Mouse (Mus musculus): ENCODE results near the gene Ptprm. TPM values are rescaled to one million over a fixed set of nuclear protein-coding genes. Genes with fewer than 3 reads are reported as not detected.

Ptprm gene
- 12.6 and 13.6 TPM in 2 replicates for polyA plus RNA-seq (2016; fragmentation: Nextera tagmentation; extraction: Ambion mirVana)

DNA sequence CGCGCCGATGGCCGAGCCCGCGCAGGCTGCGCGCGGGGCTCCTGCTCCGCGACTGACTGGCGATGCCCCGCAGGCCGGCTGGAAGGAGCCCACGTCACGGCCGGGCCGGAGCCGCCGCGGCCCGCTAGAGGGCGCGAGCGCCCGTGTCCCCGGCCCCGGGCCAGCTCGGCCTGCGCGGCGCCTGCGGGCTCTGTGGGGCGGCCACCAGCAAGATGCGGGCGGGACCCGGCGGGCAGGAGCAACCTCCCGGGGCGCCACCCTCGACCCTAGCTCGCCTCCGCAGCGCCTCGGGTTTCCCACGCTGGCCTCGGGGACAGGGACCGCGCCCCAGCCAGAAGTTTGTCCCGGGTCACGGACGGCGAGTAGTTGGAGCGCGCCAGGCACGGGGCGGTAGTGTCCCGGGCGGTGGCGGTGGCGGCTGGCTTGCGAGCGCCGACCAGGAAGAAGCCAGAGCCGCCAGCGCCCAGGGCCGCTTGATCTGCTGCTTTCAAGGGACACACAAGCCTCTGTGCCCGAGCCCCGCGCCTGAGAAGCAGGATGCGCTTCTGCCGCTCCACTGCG lies at the start of gene Ptprm:
Gene Ptprm (minus strand): TSS at position 7 of the 561 bp plus-strand sequence.
- no peaks in the 10 kb centered on the region for H3K9me3 ChIP-seq
- H3K27ac ChIP-seq: peak within 1 kb of the TSS; percentile 88
- peaks cover 19% of the 10 kb centered on the region; the same call in 1 of the 2 replicates for H3K27me3 ChIP-seq (ENCODE audit: insufficient read depth, poor library complexity, severe bottlenecking)
- peak; percentile 87 for DNase-seq (ENCODE audit: low spot score)
- H3K4me1 ChIP-seq: peaks cover 5% of the 10 kb centered on the region; the same call in 1 of the 2 replicates
- H3K4me3 ChIP-seq: peak within 1 kb of the TSS; percentile 76
- no peaks in the 10 kb centered on the region for H3K36me3 ChIP-seq
- under 1% methylated on average over 72 of the region's 73 CpGs for WGBS

DNA sequence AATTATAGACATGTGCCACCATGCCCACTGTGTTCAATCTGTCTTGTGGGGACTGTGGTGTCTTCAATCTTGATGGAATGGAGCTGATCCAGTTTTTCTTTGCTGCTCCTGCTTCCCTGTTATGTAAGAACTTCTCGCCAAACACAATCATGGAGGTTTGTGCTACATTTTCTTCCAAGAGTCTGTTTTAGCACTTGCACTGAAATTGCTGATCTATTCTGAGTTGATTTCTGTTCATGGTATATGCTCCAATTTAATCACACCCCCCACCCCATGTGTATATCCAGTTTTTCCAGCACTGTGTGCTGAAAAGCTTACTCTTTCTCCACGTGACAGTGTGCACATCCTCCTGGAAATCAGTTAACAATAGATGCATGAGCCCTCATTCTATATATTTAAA lies 41.9 kb upstream of the Ptprm start:
- H3K9me3 ChIP-seq: no peaks in the 10 kb centered on the region
- H3K36me3 ChIP-seq: no peaks in the 10 kb centered on the region
- H3K4me3 ChIP-seq: no peak overlapping the region
- no peaks in the 10 kb centered on the region for H3K4me1 ChIP-seq
- H3K27ac ChIP-seq: no peak overlapping the region
- 85% methylated on average over 2 of the region's 2 CpGs for WGBS
- no peaks in the 10 kb centered on the region for H3K27me3 ChIP-seq (ENCODE audit: insufficient read depth, poor library complexity, severe bottlenecking)
- DNase-seq (ENCODE audit: low spot score): no peak

DNA sequence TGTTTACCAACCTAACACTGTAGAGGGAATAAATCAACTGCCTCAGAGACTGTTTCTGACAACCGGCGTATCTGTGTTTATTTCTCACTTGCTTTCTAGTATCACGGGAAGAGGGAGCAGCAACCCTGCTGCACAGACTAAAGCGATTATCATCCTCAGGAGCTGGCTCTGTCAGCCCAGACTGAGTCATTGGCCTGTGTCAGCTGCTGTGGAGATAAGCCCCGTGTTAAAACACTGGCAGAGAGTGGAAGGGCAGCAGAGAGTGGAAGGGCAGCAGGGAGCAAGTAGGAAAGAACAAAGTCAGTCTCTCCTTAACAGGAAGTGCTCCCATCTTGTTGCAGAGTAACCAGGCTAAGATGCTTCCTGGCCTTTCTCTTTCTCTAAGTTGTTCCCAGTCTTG lies 36.6 kb upstream of the Ptprm start:
- Histone ChIP-seq H3K4me1 (peaks cover 8% of the 10 kb centered on the region), H3K4me3 (no peak overlapping the region), H3K9me3 (no peaks in the 10 kb centered on the region), H3K27ac (peak overlapping the region; percentile 49), H3K36me3 (no peaks in the 10 kb centered on the region), H3K27me3 (ENCODE audit: insufficient read depth, poor library complexity, severe bottlenecking) (no peaks in the 10 kb centered on the region)
- peak; percentile 79 for DNase-seq (ENCODE audit: low spot score)
- 25% methylated on average over 5 of the region's 5 CpGs for WGBS

DNA sequence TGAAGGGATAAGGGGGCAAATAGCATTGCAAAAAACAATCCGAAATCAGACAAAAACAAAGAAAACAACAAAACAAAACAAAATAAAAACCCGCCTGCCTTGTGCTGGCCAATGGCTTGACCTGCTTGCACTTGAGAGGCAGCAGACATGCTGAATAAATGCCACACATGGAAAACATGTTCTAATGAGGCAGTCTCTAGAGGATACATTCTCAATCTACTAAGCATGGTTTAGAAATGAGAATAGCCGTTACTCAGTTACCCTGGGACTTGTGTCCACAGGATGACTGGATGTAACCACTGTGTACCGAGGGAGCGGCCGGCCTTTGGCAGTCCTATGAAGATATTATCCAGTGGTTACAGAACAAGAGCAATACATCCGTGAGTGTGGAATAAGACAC lies 33.9 kb upstream of the Ptprm start:
- Histone ChIP-seq H3K4me3 (no peak overlapping the region), H3K4me1 (peaks cover 8% of the 10 kb centered on the region), H3K27me3 (ENCODE audit: insufficient read depth, poor library complexity, severe bottlenecking) (no peaks in the 10 kb centered on the region), H3K27ac (no peak overlapping the region), H3K9me3 (no peaks in the 10 kb centered on the region), H3K36me3 (no peaks in the 10 kb centered on the region)
- 78% methylated on average over 7 of the region's 7 CpGs for WGBS
- no peak for DNase-seq (ENCODE audit: low spot score)

DNA sequence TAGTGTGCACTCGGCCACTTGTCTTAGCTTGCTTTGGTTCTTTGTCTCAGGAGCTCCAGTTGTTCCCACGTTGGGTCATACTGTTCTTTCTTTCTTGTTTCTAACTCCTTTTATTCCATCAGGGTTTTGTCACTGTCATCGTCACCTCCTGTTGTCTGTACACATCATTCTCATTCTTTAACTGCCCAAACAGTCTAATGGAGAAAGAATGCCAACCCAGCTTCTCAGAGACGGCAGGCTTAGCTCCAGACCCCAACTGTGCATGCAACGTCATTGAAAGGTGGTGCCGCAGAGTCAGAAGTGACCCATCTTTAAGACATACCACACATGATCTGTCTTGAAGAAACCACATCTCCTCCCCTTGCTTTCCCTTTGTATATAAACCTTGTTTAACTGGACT lies 31.0 kb upstream of the Ptprm start:
- Histone ChIP-seq H3K36me3 (no peaks in the 10 kb centered on the region), H3K4me3 (no peak overlapping the region)
- WGBS: 57% methylated on average over 6 of the region's 6 CpGs

DNA sequence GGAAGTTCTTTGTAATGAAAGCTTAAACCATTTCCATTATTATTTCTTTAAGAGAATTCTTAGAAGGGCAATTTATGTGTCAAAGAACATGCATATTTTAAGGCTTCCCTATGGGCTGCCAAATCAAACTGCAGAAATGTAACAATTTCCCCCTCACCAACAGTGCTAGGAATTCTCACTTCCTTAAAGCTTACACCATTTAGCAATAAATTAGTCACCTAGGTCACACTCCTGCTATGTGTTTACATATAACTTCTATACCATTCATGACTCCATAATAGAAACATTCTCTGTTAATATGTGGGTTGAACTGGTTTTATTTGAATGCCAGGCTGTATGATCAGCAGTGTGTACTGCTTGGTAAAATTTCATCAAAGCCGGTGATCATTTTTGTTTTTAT lies 29.4 kb upstream of the Ptprm start:
- no peaks in the 10 kb centered on the region for H3K36me3 ChIP-seq
- H3K4me1 ChIP-seq: peaks cover 4% of the 10 kb centered on the region; the same call in 1 of the 2 replicates
- H3K27me3 ChIP-seq (ENCODE audit: insufficient read depth, poor library complexity, severe bottlenecking): no peaks in the 10 kb centered on the region
- 78% methylated on average over 1 of the region's 1 CpGs for WGBS
- no peak for DNase-seq (ENCODE audit: low spot score)
- no peak overlapping the region for H3K4me3 ChIP-seq
- H3K9me3 ChIP-seq: no peaks in the 10 kb centered on the region
- H3K27ac ChIP-seq: no peak overlapping the region

More for the DNA sequence above, 31.0 kb upstream of the Ptprm start:
- Histone ChIP-seq H3K27ac (no peak overlapping the region), H3K4me1 (peaks cover 4% of the 10 kb centered on the region; the same call in 1 of the 2 replicates), H3K27me3 (ENCODE audit: insufficient read depth, poor library complexity, severe bottlenecking) (no peaks in the 10 kb centered on the region), H3K9me3 (no peaks in the 10 kb centered on the region)
- DNase-seq (ENCODE audit: low spot score): no peak

DNA sequence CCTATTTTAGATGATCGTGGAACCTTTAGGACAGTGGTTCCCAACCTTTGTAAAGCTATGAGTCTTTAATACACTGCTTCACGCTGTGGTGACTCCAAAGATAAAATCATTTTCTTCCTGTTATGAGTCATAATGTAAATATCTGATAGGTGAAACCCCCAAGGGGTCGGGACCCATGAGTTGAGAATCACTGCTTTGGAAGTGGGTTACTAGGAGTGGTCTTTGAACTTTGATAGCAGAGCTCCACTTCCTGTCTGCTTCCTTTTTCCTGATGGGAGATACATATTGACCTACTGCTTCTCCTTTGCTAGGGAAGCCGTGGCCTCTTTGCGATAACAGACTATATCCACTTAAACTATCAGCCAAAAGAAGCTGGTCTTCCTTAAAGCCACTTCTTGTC lies 27.4 kb upstream of the Ptprm start:
- 61% methylated on average over 5 of the region's 5 CpGs for WGBS
- Histone ChIP-seq H3K4me3 (no peak overlapping the region), H3K4me1 (peaks cover 4% of the 10 kb centered on the region; the same call in 1 of the 2 replicates), H3K9me3 (no peaks in the 10 kb centered on the region), H3K36me3 (no peaks in the 10 kb centered on the region), H3K27me3 (ENCODE audit: insufficient read depth, poor library complexity, severe bottlenecking) (no peaks in the 10 kb centered on the region), H3K27ac (no peak overlapping the region)
- DNase-seq (ENCODE audit: low spot score): no peak

DNA sequence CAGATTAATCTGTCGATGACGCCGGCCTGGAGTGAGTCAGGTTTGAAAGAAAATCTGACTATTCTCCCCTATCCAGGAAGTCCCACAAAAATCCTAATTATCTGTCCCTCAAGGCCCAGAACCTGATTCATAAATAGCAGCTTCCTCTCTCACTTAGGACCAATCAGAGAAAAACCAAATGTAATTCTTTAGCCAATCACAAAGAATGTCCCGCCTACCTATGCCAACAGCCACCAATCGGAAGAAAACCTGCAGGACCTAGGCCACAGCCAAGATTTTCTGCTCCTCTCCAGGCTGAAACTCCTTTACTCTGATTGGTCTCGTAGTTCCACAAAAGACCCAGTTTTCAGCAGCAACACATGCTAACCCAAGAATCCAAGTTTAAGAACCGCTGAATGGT lies 13.6 kb upstream of the Ptprm start:
- Histone ChIP-seq H3K4me1 (no peaks in the 10 kb centered on the region), H3K27ac (no peak overlapping the region), H3K4me3 (no peak overlapping the region), H3K27me3 (ENCODE audit: insufficient read depth, poor library complexity, severe bottlenecking) (no peaks in the 10 kb centered on the region), H3K9me3 (no peaks in the 10 kb centered on the region), H3K36me3 (no peaks in the 10 kb centered on the region)
- WGBS: 87% methylated on average over 7 of the region's 7 CpGs
- DNase-seq (ENCODE audit: low spot score): no peak

DNA sequence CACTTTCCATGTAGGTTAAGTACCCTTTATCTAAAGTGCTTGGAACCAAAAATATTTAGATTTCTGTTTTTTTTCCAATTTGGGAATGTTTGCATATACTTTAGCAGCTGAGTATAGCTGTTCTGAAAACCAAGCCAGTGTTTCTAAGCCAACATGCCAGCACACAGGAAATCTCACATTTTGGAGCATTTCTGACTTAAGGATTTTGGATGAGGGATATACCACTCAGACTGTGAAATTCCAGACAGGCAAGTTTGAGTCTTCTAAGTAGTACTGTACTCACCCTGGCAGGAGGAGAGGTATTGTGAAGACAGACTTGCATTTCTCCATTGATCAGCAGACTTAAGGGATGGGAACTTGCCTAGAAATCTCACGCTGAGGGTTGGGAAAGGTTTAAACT lies 10.2 kb upstream of the Ptprm start:
- Histone ChIP-seq H3K4me3 (no peak overlapping the region), H3K27ac (no peak overlapping the region), H3K9me3 (no peaks in the 10 kb centered on the region), H3K4me1 (no peaks in the 10 kb centered on the region), H3K36me3 (no peaks in the 10 kb centered on the region), H3K27me3 (ENCODE audit: insufficient read depth, poor library complexity, severe bottlenecking) (0 out of 2 replicates have a peak, but pooled peaks cover 3% of the 10 kb centered on the region)
- 76% methylated on average over 1 of the region's 1 CpGs for WGBS
- DNase-seq (ENCODE audit: low spot score): no peak

DNA sequence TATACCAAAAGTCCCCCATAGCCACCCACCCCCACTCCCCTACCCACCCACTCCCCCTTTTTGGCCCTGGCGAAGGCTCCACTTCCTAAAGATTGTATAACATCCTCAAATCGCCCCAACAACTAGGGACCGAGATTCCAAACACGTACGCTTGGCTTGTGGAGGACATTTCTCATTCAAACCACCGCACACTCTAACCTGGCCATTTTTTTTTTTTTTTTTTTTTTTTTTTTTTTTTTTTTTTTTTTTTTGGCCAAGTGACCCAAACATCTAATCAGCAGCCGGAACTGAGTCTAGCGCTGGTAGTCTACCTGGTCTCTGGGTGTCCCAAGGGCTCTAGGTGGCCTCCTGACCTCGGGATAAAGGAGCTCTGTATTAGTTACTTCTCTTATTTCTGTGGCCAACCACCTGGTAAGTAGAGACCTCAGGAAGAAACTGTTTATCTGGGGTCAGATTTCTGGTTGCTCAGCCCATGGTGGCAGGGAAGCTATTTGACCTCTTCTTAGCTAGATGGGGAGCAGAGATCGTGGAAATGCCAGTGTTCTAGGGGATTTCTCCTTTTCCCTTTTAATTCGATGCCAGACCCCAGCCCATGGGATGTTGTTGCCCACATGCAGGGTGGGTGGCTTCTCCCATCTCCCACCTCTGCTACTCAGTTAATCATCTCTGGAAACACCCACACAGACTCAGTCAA lies 9.3 kb upstream of the Ptprm start:
- Histone ChIP-seq H3K27me3 (ENCODE audit: insufficient read depth, poor library complexity, severe bottlenecking) (0 out of 2 replicates have a peak, but pooled peaks cover 3% of the 10 kb centered on the region), H3K27ac (no peak overlapping the region), H3K4me3 (no peak overlapping the region), H3K4me1 (no peaks in the 10 kb centered on the region), H3K9me3 (no peaks in the 10 kb centered on the region), H3K36me3 (no peaks in the 10 kb centered on the region)
- DNase-seq (ENCODE audit: low spot score): no peak
- 78% methylated on average over 11 of the region's 11 CpGs for WGBS

DNA sequence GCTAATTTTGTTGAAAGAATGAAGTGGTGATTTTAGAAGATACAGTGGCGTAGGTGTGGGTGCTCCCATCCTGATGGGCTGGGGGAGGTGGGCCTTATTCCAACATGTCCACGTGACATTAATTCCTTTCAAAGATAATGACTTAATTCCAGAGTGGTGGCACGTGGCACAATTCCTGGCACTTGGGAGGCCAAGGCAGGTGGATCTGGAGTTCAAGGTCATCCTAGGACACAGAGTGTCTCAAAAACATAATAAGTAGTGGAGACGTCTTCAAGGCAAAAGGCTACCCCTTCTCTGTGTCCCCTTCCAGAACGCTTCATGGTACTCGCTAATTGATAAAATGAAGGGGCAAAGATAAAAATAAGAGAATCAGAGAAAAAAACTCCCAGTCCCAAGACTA lies 7.9 kb upstream of the Ptprm start:
- Histone ChIP-seq H3K9me3 (no peaks in the 10 kb centered on the region), H3K27ac (no peak overlapping the region), H3K4me1 (no peaks in the 10 kb centered on the region), H3K36me3 (no peaks in the 10 kb centered on the region), H3K27me3 (ENCODE audit: insufficient read depth, poor library complexity, severe bottlenecking) (0 out of 2 replicates have a peak, but pooled peaks cover 3% of the 10 kb centered on the region), H3K4me3 (no peak overlapping the region)
- WGBS: 85% methylated on average over 6 of the region's 6 CpGs
- DNase-seq (ENCODE audit: low spot score): no peak

DNA sequence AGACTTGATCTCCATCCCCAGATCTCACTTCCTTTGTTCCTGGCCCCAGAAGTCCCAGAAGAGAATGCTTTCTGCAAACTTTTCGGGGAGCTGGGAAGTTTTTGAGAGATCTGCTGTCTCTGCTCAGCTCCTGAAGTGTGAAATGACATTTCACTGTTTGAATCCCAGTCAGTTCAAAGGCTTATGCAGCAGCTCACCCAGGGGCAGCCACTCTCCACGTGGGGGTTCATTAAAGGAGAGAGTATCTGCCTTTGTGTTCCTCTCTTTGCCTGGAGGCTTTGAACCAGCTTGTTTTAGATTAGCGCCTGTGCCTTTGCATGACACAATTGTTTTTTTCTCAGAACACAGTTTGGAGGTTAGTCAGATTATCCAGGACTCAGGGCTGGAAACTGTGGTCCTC lies 6.3 kb upstream of the Ptprm start:
- Histone ChIP-seq H3K27me3 (ENCODE audit: insufficient read depth, poor library complexity, severe bottlenecking) (peaks cover 11% of the 10 kb centered on the region; the same call in 1 of the 2 replicates), H3K4me3 (no peak overlapping the region), H3K4me1 (no peaks in the 10 kb centered on the region), H3K9me3 (no peaks in the 10 kb centered on the region), H3K36me3 (no peaks in the 10 kb centered on the region), H3K27ac (no peak overlapping the region)
- WGBS: 10% methylated on average over 3 of the region's 3 CpGs
- DNase-seq (ENCODE audit: low spot score): no peak

DNA sequence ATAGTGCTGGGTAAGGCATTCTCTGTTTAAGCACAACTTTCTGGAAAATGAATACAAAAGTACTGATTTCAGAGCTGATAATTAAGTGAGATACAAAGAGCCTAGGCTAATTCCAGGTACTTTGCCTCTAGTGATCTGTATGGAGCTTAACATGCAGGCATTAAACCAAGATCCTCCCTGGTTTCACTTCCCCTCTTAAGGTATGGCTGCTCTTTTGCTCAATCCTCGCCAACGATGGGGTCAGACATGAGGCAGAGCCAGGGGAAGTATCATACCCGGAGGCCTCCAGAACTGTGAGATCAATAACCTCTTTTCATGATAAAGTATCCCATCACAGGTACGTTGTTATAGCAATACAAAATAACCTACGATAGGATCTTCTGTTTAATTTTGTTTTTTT lies 5.3 kb upstream of the Ptprm start:
- 88% methylated on average over 5 of the region's 5 CpGs for WGBS
- no peak for DNase-seq (ENCODE audit: low spot score)

More for the DNA sequence above, 5.3 kb upstream of the Ptprm start:
- H3K27me3 ChIP-seq (ENCODE audit: insufficient read depth, poor library complexity, severe bottlenecking): peaks cover 14% of the 10 kb centered on the region; the same call in 1 of the 2 replicates
- no peak overlapping the region for H3K27ac ChIP-seq
- H3K36me3 ChIP-seq: no peaks in the 10 kb centered on the region
- H3K9me3 ChIP-seq: no peaks in the 10 kb centered on the region
- no peak overlapping the region for H3K4me3 ChIP-seq
- no peaks in the 10 kb centered on the region for H3K4me1 ChIP-seq
